Mouse (Mus musculus) cerebellum, adult (tissue): ENCODE data around the gene Stk17b.

Experiments
- ATAC-seq: cut with Nextera tagmentation; 2 replicates; pipeline ENCODE4 v1.9.2; 2017; ENCODE audit warnings: mild to moderate bottlenecking, moderate library complexity, mixed read lengths; ENCODE audit not compliant: insufficient number of reproducible peaks, low FRiP score, low TSS enrichment

Stk17b gene

GRCm38 (mm10) chr1:53784721-53785418 is at the start of gene Stk17b:
Gene Stk17b, minus strand, starts transcription at chr1:53785224.
- peak; percentile 78 for ATAC-seq

- ATAC-seq: no peak
Measured at GRCm38 (mm10) chr1:53830286-53830685, 45.3 kb upstream of the Stk17b start.

DNA sequence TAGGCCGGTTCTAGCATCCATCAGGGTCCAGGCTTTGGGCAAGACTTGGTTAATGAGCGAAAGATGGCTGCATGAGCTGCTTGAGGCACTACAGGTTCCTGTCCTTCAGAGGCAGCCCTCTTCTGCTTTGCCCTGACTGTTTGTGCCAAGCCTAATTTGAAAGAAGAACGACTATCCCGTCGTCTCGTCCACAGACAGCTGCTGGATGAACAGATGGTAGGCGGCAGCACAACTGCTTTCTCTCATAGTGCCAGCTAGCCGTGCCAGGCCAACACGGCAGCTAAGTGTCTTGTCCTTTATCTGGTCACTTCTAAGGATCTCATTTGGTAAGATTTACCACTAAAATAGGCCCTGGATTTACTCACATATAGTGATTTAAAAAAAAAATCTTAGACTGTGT is 44.1 kb upstream of the Stk17b start:
- ATAC-seq: no peak

DNA sequence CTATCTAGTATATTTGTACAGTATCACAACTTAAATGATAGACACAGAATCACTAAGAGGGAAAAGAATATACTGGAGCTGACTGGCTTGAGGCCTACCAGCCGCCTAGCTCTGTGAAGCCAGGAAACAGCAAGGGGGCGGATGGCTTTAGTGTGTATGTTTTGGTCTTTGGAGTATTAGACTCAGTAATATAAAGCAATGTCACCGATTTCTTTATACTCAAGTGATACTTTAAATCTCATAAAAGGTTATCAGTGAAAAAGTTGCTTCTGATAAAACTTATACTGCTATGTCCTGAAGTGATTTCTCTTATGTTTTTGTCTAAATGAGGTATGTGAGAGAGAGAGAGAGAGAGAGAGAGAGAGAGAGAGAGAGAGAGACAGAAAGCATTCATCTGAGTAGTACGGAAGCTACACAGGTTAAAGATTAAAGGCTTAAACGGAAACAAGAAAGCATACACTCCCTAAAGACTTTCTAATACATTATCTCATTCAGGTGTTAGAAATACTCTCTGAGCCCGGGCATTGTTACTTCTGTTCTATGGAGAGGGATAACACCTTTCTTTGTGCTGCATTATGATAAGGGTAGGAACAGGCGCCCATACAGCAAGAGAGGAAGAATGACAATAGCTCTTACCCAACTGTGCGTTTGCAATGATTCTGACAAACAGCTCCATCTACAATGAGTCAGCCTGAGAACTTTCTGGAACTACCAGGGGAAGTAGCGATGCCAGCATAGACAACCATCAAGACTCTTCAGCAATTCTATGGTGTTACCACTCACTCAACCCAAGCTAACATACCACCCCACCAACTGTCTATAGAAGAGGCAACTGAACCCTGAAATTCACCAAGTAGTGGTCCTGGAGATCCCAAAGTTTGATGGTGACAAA is 39.7 kb upstream of the Stk17b start:
- no peak for ATAC-seq

DNA sequence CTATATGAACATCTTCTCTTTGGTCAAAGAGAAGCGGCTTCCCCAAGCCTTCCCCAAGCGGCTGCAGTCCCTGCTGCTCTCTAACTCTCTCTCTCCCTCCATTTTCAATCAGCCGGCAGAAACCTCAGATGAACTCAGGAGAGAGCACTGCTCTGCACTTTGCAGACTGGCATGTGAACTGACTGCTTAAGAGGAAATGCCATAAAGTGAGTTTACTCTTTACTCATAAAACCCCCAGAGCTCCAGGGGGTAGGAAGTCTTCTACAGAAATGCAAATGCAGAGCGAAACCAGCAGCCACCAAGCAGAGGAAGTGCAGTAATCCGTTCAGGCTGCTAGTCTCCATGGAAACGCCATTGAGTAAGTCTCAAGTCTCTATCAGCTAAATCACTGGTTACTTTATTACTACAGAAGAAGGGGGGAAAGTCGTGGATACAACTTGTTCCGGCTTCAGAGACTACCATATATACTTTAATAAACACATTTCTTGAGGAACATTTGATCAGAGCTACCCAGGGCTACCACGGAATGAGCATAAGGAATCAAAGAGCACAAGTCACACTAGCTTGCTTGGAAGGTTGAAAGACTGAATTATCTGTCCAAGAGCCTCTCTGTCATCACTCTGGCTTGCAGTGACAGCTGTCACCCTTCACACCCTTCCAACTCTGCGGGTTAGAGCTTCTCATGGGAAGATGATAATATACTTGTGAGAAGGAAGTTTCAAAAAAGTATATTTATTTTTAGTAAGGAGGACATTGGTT is 38.8 kb upstream of the Stk17b start:
- ATAC-seq: no peak

DNA sequence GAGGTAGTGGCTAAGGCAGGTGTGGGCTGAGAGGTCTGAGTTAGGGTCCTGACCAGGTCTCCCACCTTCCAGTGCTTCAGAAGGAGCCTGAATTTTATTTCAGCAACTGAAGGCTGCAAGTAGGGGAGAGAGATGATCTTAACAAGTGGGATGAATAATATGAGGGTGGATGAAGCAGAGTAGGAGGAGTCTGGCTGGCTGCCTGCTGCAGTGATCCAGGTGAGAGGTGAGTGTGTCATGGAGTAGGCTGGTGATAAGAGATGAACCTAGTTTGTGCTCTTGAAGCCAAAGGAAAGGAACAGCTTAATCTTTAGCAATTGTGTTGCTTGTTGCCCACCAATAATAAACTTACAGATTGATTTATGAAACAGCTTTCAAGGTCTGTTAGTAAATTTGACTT is 37.0 kb upstream of the Stk17b start:
- ATAC-seq: no peak

GRCm38 (mm10) chr1:53820041-53820632 is 35.1 kb upstream of the Stk17b start:
- ATAC-seq: no peak

DNA sequence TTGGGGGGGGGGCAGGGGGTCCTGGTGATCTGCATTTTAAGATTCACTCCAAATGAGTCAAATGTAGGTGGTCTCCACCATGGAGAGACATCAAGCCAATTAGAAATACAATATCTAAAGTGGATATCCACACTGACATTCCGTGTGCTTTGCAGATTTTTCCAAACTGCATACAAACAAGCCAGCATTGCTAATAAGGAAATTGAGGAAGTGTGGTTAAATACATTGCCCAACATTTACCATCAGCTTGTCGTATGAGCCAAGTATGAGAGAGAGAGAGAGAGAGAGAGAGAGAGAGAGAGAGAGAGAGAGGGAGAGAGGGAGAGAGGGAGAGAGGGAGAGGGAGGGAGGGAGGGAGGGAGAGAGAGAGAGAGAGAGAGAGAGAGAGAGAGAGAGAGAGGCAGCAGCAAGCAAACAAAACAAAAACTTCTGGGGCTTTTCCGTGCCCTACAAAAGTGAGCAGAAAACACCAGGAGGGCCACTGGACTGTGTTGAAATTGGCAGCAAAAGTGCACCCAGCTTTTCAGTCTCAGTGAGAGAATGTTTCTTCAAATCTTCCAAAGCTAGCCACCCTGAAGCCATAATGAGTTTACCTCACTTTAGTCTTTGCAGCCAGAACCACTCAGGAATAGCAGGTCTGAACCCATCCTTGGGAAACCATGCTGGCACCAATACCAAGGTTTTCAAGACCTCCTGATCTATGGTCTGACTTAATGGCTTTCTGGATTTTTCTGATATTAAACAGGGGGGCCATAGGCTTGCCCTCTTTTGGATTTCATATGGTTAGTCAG is 33.2 kb upstream of the Stk17b start:
- no peak for ATAC-seq

DNA sequence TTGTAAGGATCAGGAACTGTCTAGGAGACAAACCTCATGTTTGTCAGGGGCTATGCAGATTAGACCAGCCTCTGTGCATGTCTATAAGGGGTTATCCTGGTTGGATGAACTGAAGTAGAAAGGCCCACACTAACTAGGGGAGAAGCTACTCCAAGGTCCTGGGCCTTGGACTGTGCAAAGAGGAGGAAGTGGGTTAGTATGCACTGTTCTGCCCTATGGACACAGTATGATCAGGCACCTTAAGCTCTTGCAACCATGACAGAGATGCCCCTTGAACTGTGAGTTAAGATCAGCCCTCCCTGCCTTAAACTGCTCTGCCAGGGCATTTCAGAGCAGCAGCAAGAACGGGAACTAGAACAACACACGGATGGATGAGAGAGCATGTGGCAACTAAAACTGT is 31.3 kb upstream of the Stk17b start:
- ATAC-seq: no peak

GRCm38 (mm10) chr1:53814077-53814705 is 29.2 kb upstream of the Stk17b start:
- ATAC-seq: no peak

GRCm38 (mm10) chr1:53811919-53812318 is 26.9 kb upstream of the Stk17b start:
- ATAC-seq: no peak

- ATAC-seq: no peak
Measured at GRCm38 (mm10) chr1:53808229-53808628, 23.2 kb upstream of the Stk17b start.

DNA sequence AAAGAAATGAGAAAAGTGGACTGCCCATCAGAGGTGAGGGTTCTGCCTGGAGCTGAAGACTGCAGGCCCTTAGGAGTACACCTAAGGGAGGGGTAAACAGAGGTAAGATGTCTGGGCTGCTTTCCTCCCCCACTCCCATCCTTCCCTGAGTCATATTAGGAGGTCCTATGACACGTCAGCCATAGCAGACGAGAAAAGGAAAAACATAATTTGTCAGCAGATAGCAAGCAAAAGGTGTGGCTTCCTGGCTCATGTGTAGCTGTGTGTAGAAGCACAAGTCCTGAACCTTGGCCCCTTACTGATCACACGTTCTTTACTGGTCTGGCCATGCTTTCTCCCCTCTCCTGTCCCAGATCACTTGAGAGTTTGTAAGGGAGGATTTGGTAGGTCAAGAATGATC is 12.8 kb upstream of the Stk17b start:
- ATAC-seq: no peak

DNA sequence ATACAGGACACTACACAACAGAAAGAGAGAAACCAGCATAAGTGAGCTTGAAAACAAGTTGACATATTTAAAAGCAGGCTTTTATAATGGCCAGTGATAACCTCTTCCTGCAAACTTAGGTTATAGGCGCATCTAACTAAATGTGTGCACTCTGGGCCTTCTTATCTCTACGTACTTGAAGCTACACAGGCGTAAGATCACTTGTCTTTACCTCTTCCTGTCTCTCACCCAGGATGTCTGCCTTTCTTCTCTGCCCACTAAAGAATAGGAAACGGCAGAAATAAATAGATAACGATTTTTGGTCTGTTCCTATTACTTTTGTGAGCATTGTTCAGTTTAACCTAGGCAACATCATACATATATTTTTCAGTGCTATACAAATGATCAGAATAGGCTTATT is 12.1 kb upstream of the Stk17b start:
- no peak for ATAC-seq

GRCm38 (mm10) chr1:53796271-53796670 is 11.2 kb upstream of the Stk17b start:
- ATAC-seq: no peak

DNA sequence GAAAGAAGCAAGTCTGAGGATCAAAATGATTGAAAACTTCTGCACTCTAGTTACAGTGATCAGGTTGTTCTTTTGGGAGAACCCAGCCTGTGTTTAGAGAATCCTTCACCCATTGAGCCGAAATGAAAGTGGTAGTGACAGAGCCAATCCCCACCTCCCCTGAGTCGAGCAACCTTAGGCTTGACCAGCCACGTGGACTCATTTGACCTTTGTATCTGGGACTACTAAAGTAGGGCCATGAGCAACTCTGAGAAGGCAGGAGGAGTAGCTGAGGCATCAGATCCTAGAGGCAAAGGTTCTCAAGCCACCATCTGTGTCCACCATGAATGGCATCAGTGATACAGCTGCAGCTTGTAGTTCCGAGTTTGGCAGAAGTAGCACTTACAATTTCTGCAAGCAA is 10.6 kb upstream of the Stk17b start:
- no peak for ATAC-seq

GRCm38 (mm10) chr1:53795081-53795480 is 10.1 kb upstream of the Stk17b start:
- no peak for ATAC-seq

DNA sequence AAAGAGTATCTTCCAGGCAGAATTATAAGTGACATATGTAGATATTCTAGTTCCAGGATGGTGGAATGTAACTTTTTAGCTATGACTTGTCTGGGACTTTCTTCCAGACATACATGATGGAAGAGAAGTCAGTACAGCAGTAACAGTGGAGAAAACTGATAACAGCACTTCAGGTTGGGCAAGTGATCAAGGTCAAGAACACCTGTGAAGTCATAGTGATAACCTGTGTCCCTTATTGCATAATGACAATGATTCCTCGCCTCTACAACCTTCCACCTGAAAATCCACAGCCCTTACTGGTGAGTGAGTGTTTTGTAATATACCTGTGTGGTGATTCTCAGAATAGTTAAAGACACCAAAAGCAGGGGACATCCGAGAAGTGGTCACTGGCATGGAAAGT is 9.3 kb upstream of the Stk17b start:
- no peak for ATAC-seq

DNA sequence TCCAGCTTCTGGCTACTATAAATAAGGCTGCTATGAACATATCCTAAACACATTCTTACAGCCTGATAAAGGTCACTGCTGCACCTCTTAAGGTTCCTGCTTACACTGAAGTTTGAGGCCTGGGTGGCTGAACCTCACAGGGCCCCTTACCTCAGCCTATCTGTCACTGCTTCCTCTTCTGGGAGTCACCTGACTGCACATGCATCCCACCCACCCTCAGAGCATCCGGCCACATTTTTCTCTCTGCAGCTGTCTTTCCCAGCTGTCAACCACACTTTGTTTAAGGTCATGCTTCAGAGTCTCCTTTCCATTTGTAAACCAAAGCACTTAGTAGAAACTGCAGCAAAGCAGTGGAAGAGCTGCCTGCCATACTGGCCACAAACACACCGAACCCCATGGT is 6.3 kb upstream of the Stk17b start:
- no peak for ATAC-seq
